Mouse (Mus musculus) B cell, adult 2 months (primary cell): ENCODE results near the gene Tlx2.

Source experiments
- DNase-seq, 2 experiments: peaks; one replicate each; pipeline ENCODE4 v3.0.0; 2022

Gene Tlx2

GRCm38 (mm10) chr6:83070247-83070310 is at the start of gene Tlx2:
Gene Tlx2, minus strand, starts transcription at chr6:83070293.
- no peak for DNase-seq

GRCm38 (mm10) chr6:83119734-83120051 is 49.6 kb upstream of the Tlx2 start:
- no peak for DNase-seq

DNA sequence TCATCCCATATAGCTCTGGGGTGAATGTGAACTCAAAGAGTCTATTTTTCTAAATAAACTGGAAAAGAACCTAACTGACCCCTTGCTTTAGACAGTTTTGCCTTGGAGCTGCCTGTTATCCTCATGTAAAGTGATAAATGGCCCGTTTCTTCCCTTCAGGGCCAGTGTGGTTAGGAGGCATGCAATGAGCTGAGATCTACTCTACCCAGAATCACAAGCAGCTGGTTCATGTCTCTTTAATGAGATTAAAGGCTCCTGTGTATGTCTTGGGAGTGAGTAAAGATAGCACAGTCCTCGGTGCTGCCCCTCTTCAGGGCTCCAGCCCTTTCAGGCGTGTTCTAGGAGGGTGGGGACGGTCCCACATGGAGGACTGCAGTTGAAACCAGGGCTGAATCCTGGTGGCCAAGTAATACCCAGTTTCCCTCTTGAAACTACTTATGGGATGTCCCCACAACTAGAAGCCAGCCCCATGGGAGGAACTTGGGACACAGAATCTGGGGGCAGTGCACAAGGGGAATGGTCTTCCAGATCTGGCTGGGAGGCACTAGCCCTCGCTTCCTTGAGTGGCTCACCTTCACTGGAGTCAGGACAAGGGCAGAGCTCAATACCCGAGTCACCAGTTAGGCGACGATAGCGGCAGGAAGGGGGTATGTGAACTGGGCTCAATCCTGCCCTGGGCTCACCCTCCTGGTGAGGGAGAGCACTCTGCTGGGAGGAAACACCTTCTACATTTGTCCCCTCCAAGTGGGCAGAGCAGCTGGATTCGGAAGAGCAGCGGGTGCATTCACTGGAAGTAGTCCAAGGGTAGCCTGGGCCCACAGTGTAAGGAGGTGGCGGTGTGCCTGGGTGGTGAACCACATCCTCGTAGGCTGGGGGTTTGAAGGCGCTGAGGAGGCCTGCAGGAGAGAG is 49.0 kb upstream of the Tlx2 start:
- DNase-seq, result no peak

DNA sequence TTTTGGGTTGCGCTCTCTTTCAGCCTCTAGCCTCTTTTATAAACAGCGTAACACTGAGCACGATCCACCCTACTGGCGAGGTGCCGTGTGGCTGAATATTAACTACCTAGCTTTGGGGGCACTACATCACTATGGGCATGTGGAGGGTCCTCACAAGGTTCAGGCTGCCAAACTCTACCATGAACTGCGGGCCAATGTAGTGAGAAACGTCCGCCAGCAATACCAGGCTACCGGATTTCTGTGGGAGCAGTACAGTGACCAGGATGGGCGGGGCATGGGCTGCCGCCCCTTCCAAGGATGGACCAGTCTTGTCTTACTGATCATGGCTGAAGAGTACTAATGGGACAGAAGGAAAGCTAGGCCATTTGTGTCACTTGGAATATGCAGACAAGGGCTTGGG is 48.3 kb upstream of the Tlx2 start:
- DNase-seq, result no peak

DNA sequence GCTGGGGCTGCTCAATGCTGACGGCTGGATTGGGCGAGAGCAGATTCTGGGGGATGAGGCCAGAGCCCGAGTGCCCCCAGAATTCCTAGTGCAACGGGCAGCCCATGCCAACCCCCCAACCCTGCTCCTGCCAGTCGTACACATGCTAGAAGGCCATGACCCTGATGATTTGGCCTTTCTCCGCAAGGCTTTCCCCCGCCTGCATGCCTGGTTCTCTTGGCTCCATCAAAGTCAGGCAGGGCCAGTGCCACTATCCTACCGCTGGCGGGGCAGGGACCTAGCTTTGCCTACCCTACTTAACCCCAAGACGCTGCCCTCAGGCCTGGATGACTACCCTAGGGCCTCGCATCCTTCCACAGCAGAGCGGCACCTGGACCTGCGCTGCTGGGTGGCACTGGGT is 47.5 kb upstream of the Tlx2 start:
- no peak for DNase-seq

DNA sequence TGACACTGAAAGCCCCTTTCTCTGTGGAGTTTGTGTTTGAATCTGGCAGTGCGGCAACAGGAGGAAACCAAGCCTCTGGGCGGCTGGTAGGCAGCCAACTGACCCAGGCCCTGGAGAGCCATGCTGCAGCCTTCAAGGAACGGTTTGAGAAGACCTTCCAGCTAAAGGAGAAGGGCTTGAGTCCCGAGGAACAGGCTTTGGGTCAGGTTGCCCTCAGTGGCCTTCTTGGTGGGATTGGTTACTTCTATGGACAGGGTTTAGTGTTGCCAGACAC is 47.0 kb upstream of the Tlx2 start:
- DNase-seq, result no peak

DNA sequence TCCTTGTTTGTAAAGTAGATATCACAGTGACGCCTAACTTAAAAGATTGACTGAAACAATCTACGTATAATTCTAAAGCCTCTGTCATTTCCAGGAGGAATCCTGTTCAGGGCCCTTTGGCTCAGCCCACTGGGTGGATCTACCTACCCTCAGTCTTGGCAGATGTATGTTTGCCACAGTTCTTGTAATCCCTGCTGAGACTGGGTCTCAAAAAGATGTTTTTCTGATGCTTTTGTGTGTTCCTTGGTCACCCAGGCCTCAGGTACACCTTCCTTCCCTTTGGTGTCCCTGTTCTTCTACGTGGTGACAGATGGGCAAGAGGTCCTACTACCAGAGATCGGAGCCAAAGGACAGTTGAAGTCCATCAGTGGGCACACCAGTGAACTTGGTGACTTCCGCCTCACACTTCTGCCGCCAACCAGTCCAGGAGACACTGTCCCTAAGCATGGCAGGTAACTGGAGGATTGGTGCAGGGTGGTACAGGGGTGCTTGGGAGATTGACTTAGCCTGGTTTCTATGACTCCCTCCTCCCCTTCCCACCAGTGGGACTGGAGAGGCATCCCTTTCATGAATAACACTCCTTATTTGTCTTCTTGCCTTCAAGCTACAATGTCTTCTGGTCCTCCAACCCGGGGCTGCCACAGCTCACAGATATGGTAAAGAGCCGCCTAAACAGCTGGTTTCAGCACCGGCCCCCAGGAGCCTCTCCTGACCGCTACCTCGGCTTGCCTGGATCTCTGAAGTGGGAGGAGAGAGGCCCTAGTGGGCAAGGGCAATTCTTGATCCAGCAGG is 46.5 kb upstream of the Tlx2 start:
- no peak for DNase-seq

- peak in 1 of 2 experiments; percentile 42 for DNase-seq
Observed at GRCm38 (mm10) chr6:83115682-83116372, 45.7 kb upstream of the Tlx2 start.

- DNase-seq, result peak; percentile 96
Observed at GRCm38 (mm10) chr6:83115011-83115671, 45.0 kb upstream of the Tlx2 start, which contains the start of gene Mogs. Gene Mogs, plus strand, starts transcription at chr6:83115496.

- no peak for DNase-seq
Observed at GRCm38 (mm10) chr6:83111510-83112136, 41.5 kb upstream of the Tlx2 start.

GRCm38 (mm10) chr6:83108762-83109668 is 38.9 kb upstream of the Tlx2 start, which contains the start of gene Mrpl53:
Gene Mrpl53, plus strand, starts transcription at chr6:83109040.
- DNase-seq, result peak; percentile 74 to 81

DNA sequence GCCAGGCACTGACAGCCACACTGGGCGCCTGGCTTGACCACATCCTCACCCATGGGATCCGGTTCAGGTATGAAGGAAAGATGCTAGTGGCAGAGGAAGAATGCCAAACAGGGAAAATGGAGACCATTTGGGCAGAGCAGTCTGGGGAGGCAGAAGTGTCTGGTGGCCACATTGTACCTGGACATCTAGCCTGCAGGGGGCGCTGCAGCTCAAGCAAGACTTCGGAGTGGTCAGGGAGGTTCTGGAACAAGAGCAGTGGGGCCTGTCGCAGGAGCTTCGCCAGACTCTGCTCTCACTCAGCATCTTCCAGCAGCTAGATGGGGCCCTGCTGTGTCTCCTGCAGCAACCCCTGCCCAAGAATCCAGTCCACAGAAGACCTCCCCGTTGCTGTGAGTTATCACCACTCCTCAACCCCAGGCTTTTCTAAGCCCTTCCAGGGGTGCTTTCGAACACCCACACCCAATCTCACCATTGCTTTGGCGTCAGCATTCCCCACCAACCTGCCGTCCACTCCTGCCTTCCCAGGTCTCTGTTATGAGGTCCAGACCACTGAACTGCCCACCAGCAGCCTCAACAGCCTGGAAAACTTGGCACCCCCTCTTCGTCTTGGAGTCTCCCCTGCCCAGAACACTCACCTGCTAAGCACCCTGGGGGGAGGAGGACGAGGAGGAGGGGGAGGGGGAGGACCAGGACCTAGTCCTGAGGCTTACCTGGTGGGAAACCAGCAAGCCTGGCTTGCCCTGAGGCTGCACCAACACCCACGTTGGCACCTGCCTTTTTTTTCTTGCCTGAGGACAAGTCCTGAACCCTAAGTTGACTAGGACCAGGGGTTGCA is 37.7 kb upstream of the Tlx2 start:
- DNase-seq, result peak; percentile 88

DNA sequence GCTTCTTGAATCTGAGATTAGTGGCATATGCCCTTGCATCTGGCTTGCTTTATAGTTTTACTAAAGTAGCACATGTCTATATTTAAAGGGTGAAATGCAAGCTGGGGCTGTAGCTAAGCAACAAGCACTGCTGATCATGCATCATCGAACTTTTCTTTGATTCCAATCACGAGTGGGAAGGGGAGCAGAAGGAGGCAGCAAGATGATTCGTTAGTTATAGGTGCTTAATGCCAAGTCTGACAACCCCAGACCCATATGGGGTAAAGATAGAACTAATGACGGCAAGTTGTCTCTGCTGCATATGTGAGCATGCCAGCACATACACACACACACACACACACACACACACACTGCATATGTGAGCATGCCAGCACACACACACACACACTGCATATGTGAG is 34.1 kb upstream of the Tlx2 start:
- no peak for DNase-seq

- DNase-seq, result no peak
Observed at GRCm38 (mm10) chr6:83103130-83103650, 33.1 kb upstream of the Tlx2 start.

DNA sequence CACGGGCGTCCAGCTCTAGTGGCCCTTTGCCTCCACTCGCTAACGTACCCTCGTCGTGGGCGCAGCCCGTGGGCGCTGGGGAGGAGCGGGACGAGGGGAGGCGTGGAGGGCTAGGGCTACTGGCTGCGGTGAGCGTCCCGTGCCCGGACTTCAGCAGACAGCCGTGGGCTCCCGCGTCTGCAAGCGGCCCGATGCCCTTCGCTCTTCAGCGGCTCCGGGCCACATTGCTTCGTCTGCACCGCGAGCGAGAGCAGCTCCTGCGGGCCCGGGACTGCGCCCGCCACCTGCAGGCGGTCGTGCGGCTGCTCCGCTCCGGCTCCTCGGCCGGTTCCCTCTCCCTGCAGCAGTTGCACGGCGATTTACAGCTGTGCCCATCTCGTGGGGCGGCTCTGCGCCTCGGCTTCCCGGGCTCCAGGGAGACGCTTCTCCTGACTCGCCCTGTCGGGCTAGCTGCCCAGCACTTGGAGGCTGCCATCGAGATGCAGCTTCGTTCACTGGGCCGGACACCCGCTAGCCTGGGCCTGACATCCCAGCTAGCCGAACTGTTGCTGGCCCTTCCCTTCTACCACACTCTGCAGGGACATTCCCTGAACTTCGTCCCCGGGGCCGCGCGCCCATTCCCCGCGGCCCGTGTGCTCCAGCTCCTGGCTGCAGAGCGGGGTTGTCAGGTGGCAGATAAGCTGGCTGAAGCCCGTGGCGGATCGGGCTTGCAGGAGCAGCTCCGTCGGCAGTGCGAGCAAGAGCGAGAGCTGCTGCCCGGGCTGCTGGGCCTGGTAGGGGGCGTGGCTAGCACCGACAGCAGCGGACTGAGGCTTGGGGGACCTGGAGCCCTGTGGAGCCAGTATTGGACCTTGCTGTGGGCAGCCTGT is 31.8 kb upstream of the Tlx2 start:
- peak; percentile 73 to 76 for DNase-seq

DNA sequence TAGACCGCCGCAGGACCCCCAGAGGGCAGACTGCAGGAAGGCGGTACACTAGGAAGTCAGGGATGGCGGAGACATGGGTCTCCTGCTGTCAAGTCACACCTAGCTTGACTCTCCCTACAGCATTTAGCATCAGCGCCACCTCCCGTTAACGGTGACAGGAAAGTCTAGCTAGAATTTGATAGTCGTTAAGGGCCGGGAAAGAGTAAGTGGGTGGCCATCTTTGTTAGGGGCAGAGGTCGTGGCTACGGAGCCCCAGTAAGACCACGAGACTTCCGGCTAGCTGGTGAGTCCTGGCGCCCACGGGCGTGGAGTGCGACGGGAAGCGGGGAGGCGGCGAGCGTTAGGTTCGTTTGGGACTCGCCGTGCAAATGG is 31.2 kb upstream of the Tlx2 start, which contains the start of the genes Ccdc142 and Gm42688:
Ccdc142 (plus strand) TSS at position 286 of the 372 bp plus-strand sequence.
Gm42688 (plus strand) TSS at position 302 of the 372 bp plus-strand sequence.
- DNase-seq, result peak; percentile 83 to 85

- no peak for DNase-seq
Observed at GRCm38 (mm10) chr6:83098411-83098810, 28.3 kb upstream of the Tlx2 start.

GRCm38 (mm10) chr6:83095968-83096367 is 25.9 kb upstream of the Tlx2 start:
- DNase-seq, result no peak

- DNase-seq, result no peak
Observed at GRCm38 (mm10) chr6:83092416-83093127, 22.5 kb upstream of the Tlx2 start.
